Mouse (Mus musculus) midbrain, postnatal 0 days (tissue): Measurements from ENCODE around the gene B3gnt2. TPM values are rescaled to one million over a fixed set of nuclear protein-coding genes. Genes with fewer than 3 reads are reported as not detected.

ENCODE experiments used
- ATAC-seq: fragments of 200-750 bp; cut with Nextera tagmentation; 2 replicates; pipeline ENCODE4 v1.8.0; 2017; ENCODE audit warnings: moderate number of reproducible peaks, mild to moderate bottlenecking, moderate TSS enrichment, moderate library complexity; ENCODE audit not compliant: low FRiP score
- DNase-seq: peaks from one replicate; pipeline ENCODE4 v3.0.0-alpha.2; 2015; ENCODE audit warnings: low spot score
- H3K27ac ChIP-seq: fragments of 300-500 bp; sonication (generic); 2 replicates; pipeline ENCODE4 v1.5.1; 2014; ENCODE audit warnings: low read depth, mild to moderate bottlenecking, low read length, mixed read lengths
- H3K27me3 ChIP-seq: fragments of 300-500 bp; sonication (generic); 2 replicates; pipeline ENCODE4 v1.6.1; 2014; ENCODE audit warnings: low read length, control low read depth, mixed read lengths; ENCODE audit not compliant: insufficient read depth
- H3K36me3 ChIP-seq: fragments of 300-500 bp; sonication (generic); 2 replicates; pipeline ENCODE4 v1.6.1; 2014; ENCODE audit warnings: low read length, control low read depth, mixed read lengths; ENCODE audit not compliant: insufficient read depth
- H3K4me1 ChIP-seq: fragments of 300-500 bp; sonication (generic); 2 replicates; pipeline ENCODE4 v1.6.1; 2014; ENCODE audit warnings: mild to moderate bottlenecking, control low read depth, antibody characterized with exemption, low read length, mixed read lengths; ENCODE audit not compliant: insufficient read depth
- H3K4me2 ChIP-seq: fragments of 300-500 bp; sonication (generic); 2 replicates; pipeline ENCODE4 v1.6.1; 2014; ENCODE audit warnings: low read depth, mild to moderate bottlenecking, low read length, mixed read lengths; ENCODE audit not compliant: poor library complexity, severe bottlenecking
- H3K4me3 ChIP-seq: fragments of 300-500 bp; sonication (generic); 2 replicates; pipeline ENCODE4 v1.5.1; 2014; ENCODE audit warnings: low read depth, mild to moderate bottlenecking, low read length, moderate library complexity
- H3K9ac ChIP-seq: fragments of 300-500 bp; sonication (generic); replicated peaks from 2 replicates; pipeline ENCODE4 v1.6.1; 2014; ENCODE audit warnings: mild to moderate bottlenecking, low read length, moderate library complexity, mixed read lengths; ENCODE audit not compliant: poor library complexity, severe bottlenecking
- H3K9me3 ChIP-seq: fragments of 300-500 bp; sonication (generic); 2 replicates; pipeline ENCODE4 v1.6.1; 2016; ENCODE audit warnings: low read length, control low read depth
- CTCF ChIP-seq: IDR thresholded peaks from 2 replicates; pipeline ENCODE4 v1.5.1; 2016; ENCODE audit warnings: antibody characterized with exemption, mild to moderate bottlenecking
- WGBS: fragments of 180-500 bp; shearing (Covaris S2); extraction: QIAGEN DNeasy Blood & Tissue Kit; methylation state at CpG from one replicate; pipeline ENCODE4 v1.1.7; 2014; 5-methylcytosine and 5-hydroxymethylcytosine counted together
- polyA plus RNA-seq: library from polyadenylated mRNA; unstranded; fragments of >200 nt; fragmentation: Nextera tagmentation; extraction: Ambion mirVana; gene quantifications from 2 replicates; pipeline ENCODE4 v1.2.1, GENCODE M21; 2015
- total RNA-seq: library from RNA; depleted of rRNA; stranded (reverse); fragments of >200 nt; gene quantifications from 2 replicates; pipeline ENCODE4 v1.2.3, GENCODE M21; 2014

B3gnt2 gene
- total and polyA plus RNA-seq, 2 experiments from 2014 or later = 2.0 to 6.2 TPM

DNA sequence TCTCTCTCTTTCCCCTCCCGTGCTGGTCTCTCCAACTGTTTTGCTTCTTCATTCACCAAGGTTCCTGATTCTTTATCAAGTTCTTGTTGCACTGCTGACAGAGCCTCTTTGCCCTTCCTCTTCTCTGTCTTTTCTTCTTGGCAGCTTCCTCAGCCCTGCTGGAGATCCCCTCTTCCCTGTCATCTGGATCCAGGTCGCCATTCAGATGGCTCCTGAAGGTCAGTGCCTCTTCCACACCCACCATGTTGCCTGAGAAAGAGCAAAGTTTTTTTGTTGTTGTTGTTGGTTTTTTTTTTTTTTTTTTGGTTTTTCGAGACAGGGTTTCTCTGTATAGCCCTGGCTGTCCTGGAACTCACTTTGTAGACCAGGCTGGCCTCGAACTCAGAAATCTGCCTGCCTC, 101.0 kb downstream of the B3gnt2 start:
- Histone ChIP-seq H3K9ac (no peak overlapping the region), H3K4me3 (no peak overlapping the region), H3K4me2 (no peak overlapping the region), H3K4me1 (no peaks in the 10 kb centered on the region), H3K27me3 (no peaks in the 10 kb centered on the region), H3K27ac (no peak overlapping the region), H3K9me3 (no peaks in the 10 kb centered on the region), H3K36me3 (no peaks in the 10 kb centered on the region)
- ATAC-seq (no peak), DNase-seq (no peak)
- 96% methylated on average over 3 of the region's 4 CpGs for WGBS
- TF ChIP-seq CTCF = no peak

DNA sequence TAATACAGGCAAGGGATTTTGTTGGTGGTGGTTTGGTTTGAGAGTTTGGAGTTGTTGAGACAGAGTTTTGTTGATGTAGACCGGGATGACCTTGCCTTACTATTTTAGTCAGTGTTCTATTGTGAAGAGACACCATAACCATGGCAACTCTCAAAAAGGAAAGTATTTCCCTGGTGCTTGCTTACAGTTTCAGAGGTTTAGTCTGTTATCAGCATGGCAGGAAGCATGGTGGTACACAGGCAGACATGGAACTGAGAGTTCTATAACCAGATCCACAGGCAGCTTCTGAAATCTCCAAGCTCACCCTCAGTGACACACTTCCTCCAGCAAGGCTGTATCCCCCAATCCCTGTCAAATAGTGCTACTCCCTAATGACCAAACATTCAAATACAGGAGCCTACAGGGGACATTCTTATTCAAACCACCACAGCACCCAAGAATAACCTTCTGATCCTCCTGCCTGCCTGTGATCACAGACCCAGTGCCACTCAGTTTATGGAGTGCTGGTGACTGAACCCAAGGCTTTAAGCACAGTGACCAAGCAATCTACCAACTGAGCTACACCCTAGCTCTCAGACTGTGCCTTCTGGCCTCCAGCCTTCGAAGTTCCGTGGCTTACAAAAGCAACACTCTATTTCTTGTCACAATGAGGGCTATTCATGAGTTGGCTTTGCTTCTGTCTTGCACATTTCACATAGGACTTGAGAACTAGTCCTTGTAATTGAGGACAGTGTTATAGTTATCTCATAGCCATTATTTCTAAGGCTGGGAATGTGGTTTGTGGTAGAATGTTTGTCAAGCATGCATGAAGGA, 104.4 kb downstream of the B3gnt2 start:
- Histone ChIP-seq H3K4me3 (no peak overlapping the region), H3K4me2 (no peak overlapping the region), H3K9ac (no peak overlapping the region), H3K36me3 (no peaks in the 10 kb centered on the region), H3K4me1 (no peaks in the 10 kb centered on the region), H3K27ac (no peak overlapping the region), H3K9me3 (no peaks in the 10 kb centered on the region), H3K27me3 (no peaks in the 10 kb centered on the region)
- WGBS = 88% methylated on average over 3 of the region's 3 CpGs
- no peak for TF ChIP-seq CTCF
- ATAC-seq (no peak), DNase-seq (no peak)

DNA sequence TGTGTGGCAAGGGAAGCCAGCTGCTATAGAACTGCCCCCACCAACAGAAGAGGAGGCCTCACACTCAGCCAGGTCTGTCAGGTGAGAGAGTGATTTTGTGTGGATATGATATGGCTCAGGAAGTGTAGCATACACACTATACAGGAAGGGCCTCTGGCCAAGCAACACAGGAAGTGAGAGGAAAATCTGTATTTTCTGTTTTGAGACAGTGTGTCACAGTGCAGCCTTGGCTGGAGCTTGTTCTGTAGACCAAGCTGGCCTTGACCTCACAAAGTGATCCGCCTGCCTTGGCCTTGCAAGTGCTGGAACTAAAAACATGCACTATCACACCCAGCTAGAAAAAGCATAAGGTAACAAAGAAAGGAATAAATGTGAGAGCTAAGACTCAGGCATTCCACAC, 105.6 kb downstream of the B3gnt2 start:
- Histone ChIP-seq H3K9ac (no peak overlapping the region), H3K4me1 (no peaks in the 10 kb centered on the region), H3K27ac (no peak overlapping the region), H3K4me2 (no peak overlapping the region), H3K36me3 (no peaks in the 10 kb centered on the region), H3K9me3 (no peaks in the 10 kb centered on the region), H3K27me3 (no peaks in the 10 kb centered on the region), H3K4me3 (no peak overlapping the region)
- 84% methylated on average over 1 of the region's 1 CpGs for WGBS
- no peak for TF ChIP-seq CTCF
- ATAC-seq = no peak
- no peak for DNase-seq

GRCm38 (mm10) chr11:22752596-22752995, 108.2 kb downstream of the B3gnt2 start:
- no peak for ATAC-seq

GRCm38 (mm10) chr11:22751592-22751991, 109.2 kb downstream of the B3gnt2 start:
- no peak overlapping the region for H3K9ac ChIP-seq
- no peak for TF ChIP-seq CTCF
- H3K9me3 ChIP-seq = no peaks in the 10 kb centered on the region
- H3K4me2 ChIP-seq = no peak overlapping the region
- no peak overlapping the region for H3K27ac ChIP-seq
- 91% methylated on average over 3 of the region's 3 CpGs for WGBS
- H3K4me1 ChIP-seq = no peaks in the 10 kb centered on the region
- ATAC-seq (no peak), DNase-seq (no peak)
- H3K4me3 ChIP-seq = no peak overlapping the region
- no peaks in the 10 kb centered on the region for H3K27me3 ChIP-seq
- no peaks in the 10 kb centered on the region for H3K36me3 ChIP-seq

More at GRCm38 (mm10) chr11:22752596-22752995, 108.2 kb downstream of the B3gnt2 start:
- no peak for TF ChIP-seq CTCF
- WGBS = 55% methylated on average over 5 of the region's 5 CpGs
- no peak for DNase-seq
- Histone ChIP-seq H3K27me3 (no peaks in the 10 kb centered on the region), H3K9ac (no peak overlapping the region), H3K4me2 (no peak overlapping the region), H3K36me3 (no peaks in the 10 kb centered on the region), H3K27ac (no peak overlapping the region), H3K4me3 (no peak overlapping the region), H3K9me3 (no peaks in the 10 kb centered on the region), H3K4me1 (no peaks in the 10 kb centered on the region)

GRCm38 (mm10) chr11:22747406-22747805, 113.4 kb downstream of the B3gnt2 start:
- H3K4me1 ChIP-seq = no peaks in the 10 kb centered on the region
- H3K4me3 ChIP-seq = no peak overlapping the region
- WGBS = 70% methylated on average over 7 of the region's 7 CpGs
- H3K9ac ChIP-seq = no peak overlapping the region
- no peak overlapping the region for H3K27ac ChIP-seq
- 0 out of 2 replicates have a peak, but pooled peaks cover 4% of the 10 kb centered on the region for H3K9me3 ChIP-seq
- no peaks in the 10 kb centered on the region for H3K27me3 ChIP-seq
- no peaks in the 10 kb centered on the region for H3K36me3 ChIP-seq
- H3K4me2 ChIP-seq = no peak overlapping the region
- ATAC-seq (no peak), DNase-seq (no peak)
- TF ChIP-seq CTCF = no peak
